Mouse (Mus musculus) kidney, adult 2 months (tissue): Measurements from ENCODE around the gene Dnajc7.

ENCODE experiments used
- CTCF ChIP-seq: fragments of 200-500 bp; conservative IDR thresholded peaks from 2 replicates; pipeline ENCODE4 v1.5.1; 2011; ENCODE audit warnings: low read depth, mild to moderate bottlenecking, control low read depth, low read length, moderate library complexity, mixed read lengths; ENCODE audit not compliant: insufficient read depth, insufficient read length
- POLR2A ChIP-seq: fragments of 200-500 bp; IDR thresholded peaks from one replicate; pipeline ENCODE4 v1.6.1; 2011; ENCODE audit warnings: low read depth, low read length, control low read depth

DNA sequence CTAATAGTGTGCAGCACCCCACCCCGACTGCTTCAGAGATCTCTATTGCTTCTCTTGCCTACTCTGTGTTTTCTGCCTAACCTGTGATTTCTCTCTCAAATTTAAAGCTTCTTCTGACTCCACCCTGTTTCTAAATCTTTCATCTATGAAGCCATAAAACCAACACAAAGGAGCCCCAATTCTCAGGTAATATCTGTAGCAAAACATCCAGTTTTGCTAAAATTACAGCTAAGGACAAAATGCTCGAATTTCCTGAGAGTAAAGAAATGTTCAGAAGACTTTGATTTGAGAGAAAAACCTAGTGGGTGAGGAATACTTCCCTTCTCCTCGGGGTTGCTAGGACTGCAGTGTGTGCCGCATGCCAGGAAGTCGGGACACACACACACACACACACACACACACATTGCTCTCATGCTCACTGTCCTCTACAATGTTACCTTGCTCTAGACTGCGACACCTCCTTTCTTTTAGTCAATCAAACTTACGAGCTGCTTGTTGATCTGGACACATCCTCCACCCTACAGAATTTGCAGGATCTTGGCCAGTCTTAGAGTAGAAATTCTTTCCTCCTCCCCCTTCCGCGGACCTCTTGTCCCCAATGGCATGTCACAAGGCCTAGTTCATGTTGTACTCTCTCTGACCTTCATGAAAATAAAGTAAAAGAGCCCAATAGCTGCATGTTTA is 9.8 kb downstream of the Dnajc7 start:
- no peak for TF ChIP-seq CTCF
- no peak for TF ChIP-seq POLR2A
